Mouse (Mus musculus): ENCODE results near the gene Sh3bp2. TPM values are rescaled to one million over a fixed set of nuclear protein-coding genes. Genes with fewer than 3 reads are reported as not detected.

The Sh3bp2 gene
- 10 to 100 TPM in 1 of 2 experiments, 1 to 10 TPM in 1; 9.8 to 11.4 TPM for total RNA-seq (2021)
- long read RNA-seq, partial matches to known transcripts, result 0 of 3 reads
- long read RNA-seq, other reads (novel, unspliced or antisense), result 2 of 3 reads

- DNase-seq (ENCODE audit: low spot score in 2 of 2), result peak; percentile 82 to 88
Observed at GRCm38 (mm10) chr5:34525663-34526476, at the start of gene Sh3bp2. Gene Sh3bp2, plus strand, starts transcription at chr5:34525838.

DNA sequence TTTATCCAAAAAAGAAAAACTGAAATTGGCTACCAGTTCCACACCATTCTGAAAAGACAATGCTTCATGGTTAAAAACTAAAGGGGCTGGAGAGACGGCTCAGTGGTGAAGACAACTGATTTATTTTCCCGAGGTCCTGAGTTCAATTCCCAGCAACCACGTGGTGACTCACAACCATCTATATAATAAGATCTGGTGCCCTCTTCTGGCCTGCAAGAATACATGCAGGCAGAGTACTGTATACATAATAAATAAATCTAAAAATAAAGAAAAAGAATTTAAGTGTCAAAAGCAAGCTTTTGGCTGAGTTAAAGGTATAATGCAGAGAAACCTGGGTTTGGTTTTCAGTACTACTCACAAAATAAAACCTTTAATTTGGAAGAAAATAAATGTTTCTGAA is 44.7 kb upstream of the Sh3bp2 start:
- DNase-seq (ENCODE audit: low spot score in 2 of 2), result no peak

- DNase-seq (ENCODE audit: low spot score in 2 of 2), result no peak
Observed at GRCm38 (mm10) chr5:34485731-34486130, 39.9 kb upstream of the Sh3bp2 start.

- peak; percentile 17 to 27 for DNase-seq (ENCODE audit: low spot score in 2 of 2)
Observed at GRCm38 (mm10) chr5:34487320-34488090, 38.1 kb upstream of the Sh3bp2 start.

DNA sequence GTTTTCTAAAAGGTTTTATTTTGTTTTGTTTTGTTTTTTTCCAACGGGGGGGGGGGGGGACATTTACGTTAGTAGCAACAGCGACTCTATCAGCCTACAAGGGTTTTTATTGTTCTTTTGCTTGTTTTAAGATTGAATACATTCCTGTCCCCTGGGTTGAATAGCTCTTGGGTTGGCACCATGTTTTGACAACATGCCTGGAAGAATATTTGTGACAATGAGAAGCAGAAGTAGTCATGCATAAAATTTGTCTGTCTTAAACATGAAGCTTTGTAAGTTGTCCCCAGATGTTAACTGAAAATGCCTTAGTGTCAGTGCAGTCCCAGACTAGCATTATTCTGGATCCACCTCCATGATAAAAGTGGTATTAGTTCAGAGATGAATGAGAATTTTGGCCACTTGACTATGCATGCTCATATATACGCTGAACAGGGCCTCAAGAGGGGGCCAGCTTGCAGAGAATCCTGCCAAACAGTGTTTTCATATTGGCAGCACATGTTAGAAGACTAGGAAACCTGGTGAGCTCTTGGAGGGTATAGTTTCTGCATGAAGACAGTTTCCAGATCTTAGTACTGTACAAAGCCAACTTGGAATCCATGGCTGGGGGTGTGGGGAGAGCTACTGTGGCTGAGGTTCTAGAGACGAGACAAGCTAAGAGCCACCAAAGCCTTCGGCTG is 36.8 kb upstream of the Sh3bp2 start:
- no peak for DNase-seq (ENCODE audit: low spot score in 2 of 2)

GRCm38 (mm10) chr5:34489418-34489787 is 36.2 kb upstream of the Sh3bp2 start:
- DNase-seq (ENCODE audit: low spot score in 2 of 2), result no peak

- no peak for DNase-seq (ENCODE audit: low spot score in 2 of 2)
Observed at GRCm38 (mm10) chr5:34496745-34497144, 28.9 kb upstream of the Sh3bp2 start.

GRCm38 (mm10) chr5:34500886-34501285 is 24.8 kb upstream of the Sh3bp2 start:
- DNase-seq (ENCODE audit: low spot score in 2 of 2), result no peak

GRCm38 (mm10) chr5:34501588-34501987 is 24.1 kb upstream of the Sh3bp2 start:
- DNase-seq (ENCODE audit: low spot score in 2 of 2), result no peak

DNA sequence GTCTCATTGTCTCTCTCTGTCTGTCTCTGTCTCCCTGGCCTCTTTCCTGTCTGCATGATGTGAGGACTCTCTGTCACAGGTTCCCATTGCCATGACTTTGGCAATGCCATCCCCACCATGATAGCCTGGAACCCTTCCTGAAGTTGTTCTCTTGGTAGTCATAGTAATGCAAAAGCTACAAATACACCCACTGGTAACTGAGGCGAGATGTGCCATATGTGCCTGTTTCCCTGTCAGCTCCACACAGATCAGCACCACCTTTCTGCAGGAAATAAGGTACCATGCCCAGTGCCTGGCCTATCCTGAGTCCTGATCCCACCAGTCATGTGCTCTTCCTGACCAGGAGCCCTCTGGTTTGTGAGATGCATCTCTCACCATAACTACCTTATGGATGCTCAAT is 23.2 kb upstream of the Sh3bp2 start:
- DNase-seq (ENCODE audit: low spot score in 2 of 2), result no peak

DNA sequence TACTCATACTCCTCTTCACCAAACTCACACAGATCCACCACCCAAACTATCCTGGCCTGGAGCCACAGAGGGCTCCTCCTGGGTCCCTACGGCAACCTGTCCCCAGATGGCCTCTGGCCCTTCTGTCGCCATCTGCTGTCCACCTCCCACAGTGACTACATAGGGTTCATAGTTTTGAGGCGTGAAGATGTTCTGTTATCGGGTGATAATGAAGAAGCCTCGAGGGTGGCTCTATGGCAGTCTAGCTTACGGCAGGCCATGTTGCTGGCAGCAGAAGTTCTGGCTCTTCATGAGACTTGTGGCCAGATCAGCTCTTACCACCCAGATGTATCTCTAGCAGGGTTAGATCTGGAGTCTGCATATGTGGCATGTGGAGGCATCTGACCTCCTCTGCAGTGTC is 22.8 kb upstream of the Sh3bp2 start:
- no peak for DNase-seq (ENCODE audit: low spot score in 2 of 2)

- no peak for DNase-seq (ENCODE audit: low spot score in 2 of 2)
Observed at GRCm38 (mm10) chr5:34512486-34512885, 13.2 kb upstream of the Sh3bp2 start.

GRCm38 (mm10) chr5:34513466-34514217 is 12.0 kb upstream of the Sh3bp2 start, which contains the start of gene Tnip2:
Gene Tnip2, minus strand, starts transcription at chr5:34513991.
- peak; percentile 90 to 93 for DNase-seq (ENCODE audit: low spot score in 2 of 2)

DNA sequence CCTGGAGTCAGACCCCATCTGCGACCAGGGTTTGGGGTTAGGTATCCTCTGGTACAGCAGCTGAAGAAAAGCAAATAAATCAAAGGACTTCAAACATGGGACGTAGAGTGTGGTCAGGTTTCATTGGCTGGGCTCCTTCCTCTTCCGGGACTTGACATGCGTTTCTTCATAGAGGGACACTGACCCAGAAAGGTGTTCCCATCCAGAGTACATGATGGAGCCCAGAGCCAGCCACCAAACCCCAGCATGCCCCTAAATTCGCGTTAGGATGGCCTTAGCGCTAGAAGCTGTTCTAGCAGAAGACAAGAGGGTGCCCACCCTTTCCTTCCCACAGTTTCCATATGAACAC is 11.4 kb upstream of the Sh3bp2 start:
- DNase-seq (ENCODE audit: low spot score in 2 of 2), result no peak

DNA sequence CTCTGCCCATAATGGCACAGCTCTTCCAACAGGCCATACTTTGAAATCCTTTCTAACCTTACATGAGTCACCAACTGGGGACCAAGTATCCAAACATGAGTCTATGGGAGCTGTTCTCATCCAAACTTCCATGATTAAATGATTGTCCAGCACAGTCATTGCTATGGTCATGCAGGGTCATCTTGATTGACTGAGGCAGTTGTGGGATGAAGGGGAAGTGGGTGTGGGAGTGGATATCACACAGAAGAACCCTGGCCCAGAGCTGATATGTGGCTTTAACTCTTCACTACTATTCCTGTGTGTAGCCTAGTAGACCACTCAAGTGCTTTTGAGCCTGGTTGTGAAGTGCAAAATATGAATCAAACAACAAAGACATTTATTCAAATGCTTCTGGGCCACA is 10.5 kb upstream of the Sh3bp2 start:
- no peak for DNase-seq (ENCODE audit: low spot score in 2 of 2)

GRCm38 (mm10) chr5:34517913-34518312 is 7.7 kb upstream of the Sh3bp2 start:
- DNase-seq (ENCODE audit: low spot score in 2 of 2), result peak; percentile 73 to 77

DNA sequence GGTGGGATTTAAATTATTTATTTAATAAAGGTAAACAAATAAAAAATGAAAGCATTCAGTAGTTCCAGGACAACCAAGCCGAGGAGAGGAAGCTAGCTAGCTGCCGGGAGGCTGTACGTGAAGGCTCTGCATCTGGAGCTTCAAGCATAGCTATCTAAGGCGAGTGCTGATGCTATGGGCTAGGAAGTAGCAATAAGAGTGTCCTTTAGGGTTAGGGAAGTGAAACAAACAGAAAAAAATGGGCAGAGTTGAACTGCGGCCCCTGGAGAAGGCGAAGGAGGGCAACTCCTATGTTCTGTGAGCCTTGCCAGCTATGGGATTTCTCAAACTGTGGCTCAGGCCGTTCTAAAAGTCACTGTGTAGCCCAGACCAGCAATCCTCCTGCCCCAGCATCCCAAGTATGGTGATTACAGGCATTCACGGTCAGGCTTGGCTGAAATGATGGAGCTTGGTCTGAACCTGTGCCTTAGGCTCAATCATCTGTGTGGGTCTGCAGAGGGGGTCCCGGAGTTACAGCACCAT is 6.2 kb upstream of the Sh3bp2 start:
- no peak for DNase-seq (ENCODE audit: low spot score in 2 of 2)

- DNase-seq (ENCODE audit: low spot score in 2 of 2), result no peak
Observed at GRCm38 (mm10) chr5:34520458-34521209, 5.0 kb upstream of the Sh3bp2 start.

DNA sequence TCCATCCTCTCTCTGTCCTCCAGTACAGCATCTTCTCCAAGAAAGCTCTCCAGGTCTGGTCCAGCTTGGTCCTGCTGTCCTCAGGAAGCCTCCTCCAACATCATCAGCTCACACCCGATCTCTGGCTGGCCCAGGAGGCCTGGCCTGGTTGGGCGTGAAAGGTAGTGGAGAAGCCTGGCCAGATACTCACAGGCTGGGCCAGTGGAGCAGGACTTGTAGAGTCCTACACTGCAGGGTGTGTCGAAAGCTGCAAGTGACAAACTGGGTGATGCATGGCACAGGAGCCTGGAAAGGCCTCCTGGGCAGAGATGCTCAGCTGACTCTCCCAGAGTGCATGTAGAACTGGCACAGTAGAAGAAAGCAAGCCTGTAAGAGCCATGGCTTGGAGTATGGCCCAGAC is 4.3 kb upstream of the Sh3bp2 start:
- DNase-seq (ENCODE audit: low spot score in 2 of 2), result no peak

GRCm38 (mm10) chr5:34523958-34524485 is 1.6 kb upstream of the Sh3bp2 start:
- DNase-seq (ENCODE audit: low spot score in 2 of 2), result no peak

All from layer of hippocampus, postnatal 10 days (tissue).